Mouse (Mus musculus): ENCODE results near the gene Csf2. TPM values are rescaled to one million over a fixed set of nuclear protein-coding genes. Genes with fewer than 3 reads are reported as not detected.

Csf2 gene
- polyA plus RNA-seq, 1 experiment from 2014 or later = not detected

DNA sequence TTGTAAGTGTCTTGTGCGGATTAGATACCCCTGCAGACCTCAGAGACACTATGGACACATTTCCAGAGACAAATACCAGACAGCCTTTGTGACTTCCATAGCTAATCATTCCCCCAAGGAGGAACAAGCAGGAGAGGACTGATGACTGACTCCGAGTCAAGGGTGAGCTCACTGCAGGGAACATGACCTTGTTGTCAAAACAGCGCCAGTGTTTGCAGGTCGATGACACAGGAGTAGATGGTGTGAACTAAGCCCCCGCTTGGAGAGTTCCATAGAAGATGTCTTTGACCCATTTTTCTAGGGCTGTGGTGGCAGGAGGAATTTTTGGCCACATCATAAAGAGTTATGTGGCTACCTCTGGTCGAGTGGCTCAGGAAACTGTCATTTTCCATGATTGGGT, 33.4 kb downstream of the Csf2 start:
- ATAC-seq (ENCODE audit: low FRiP score) = no peak
- no peak overlapping the region for H3K4me3 ChIP-seq (replicated peaks; ENCODE audit: low read length)
- no peaks in the 10 kb centered on the region for H3K4me1 ChIP-seq (replicated peaks; ENCODE audit: control insufficient read depth, insufficient read depth, low read length)
- H3K9me3 ChIP-seq (ENCODE audit: control insufficient read depth, low read length) = no peaks in the 10 kb centered on the region
- no peaks in the 10 kb centered on the region for H3K27me3 ChIP-seq (ENCODE audit: control insufficient read depth, insufficient read depth, low read length)
- H3K27ac ChIP-seq = no peak overlapping the region
- H3K4me2 ChIP-seq (replicated peaks) = no peak overlapping the region
- WGBS = 86% methylated on average over 6 of the region's 6 CpGs
- H3K36me3 ChIP-seq (replicated peaks; ENCODE audit: control insufficient read depth, insufficient read depth) = no peaks in the 10 kb centered on the region
- DNase-seq (ENCODE audit: low spot score) = no peak
- H3K9ac ChIP-seq = no peak overlapping the region

DNA sequence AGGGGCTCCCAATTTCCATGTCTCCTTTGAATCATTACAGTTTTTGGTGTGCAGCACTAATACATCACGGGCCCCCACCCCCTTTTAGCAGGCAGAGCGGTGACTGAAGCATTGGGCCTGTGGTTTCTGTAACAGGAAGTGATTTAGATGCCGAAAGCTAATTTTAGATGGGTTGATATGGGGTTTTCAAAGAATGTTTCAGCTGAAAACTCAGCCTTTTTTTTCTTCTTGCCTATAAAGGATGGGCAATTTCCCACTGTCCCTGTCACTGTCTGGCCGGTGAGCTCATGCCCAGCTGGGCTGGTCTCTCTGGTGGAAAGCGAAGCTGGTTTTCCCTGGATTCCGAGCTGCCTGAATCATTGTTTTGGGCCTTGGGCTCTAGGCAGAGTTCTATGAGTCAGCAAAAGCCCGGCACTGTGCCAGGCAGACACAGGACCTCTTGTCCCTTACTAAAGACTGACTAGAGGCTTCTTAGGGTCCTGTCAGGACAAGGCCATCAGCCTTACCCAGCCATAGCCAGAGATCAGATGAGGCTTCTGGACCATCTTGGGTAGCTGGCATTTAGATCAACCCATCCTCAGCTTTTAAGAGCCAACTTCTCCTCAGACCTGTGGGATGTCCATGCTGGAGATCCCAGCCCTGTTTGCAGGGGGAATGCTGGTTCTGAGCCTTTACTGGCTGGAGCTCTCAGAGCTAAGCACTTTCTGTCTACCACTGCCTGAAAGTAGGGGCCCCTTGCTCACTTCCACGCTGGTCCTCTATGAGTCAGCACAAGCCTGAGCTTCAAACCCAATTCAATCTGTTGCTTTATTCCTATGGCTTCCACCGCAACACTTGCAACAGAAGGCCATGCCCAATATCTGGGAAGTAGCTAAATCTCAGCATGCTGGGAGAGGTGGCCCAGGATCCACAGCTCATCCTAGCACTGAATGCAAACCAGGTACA, 34.7 kb downstream of the Csf2 start:
- H3K9ac ChIP-seq = no peak overlapping the region
- ATAC-seq (ENCODE audit: low FRiP score) (no peak), DNase-seq (ENCODE audit: low spot score) (no peak)
- no peak overlapping the region for H3K4me3 ChIP-seq (replicated peaks; ENCODE audit: low read length)
- H3K9me3 ChIP-seq (ENCODE audit: control insufficient read depth, low read length) = no peaks in the 10 kb centered on the region
- no peaks in the 10 kb centered on the region for H3K4me1 ChIP-seq (replicated peaks; ENCODE audit: control insufficient read depth, insufficient read depth, low read length)
- WGBS = 89% methylated on average over 9 of the region's 9 CpGs
- no peak overlapping the region for H3K4me2 ChIP-seq (replicated peaks)
- H3K27ac ChIP-seq = no peak overlapping the region
- no peaks in the 10 kb centered on the region for H3K27me3 ChIP-seq (ENCODE audit: control insufficient read depth, insufficient read depth, low read length)
- H3K36me3 ChIP-seq (replicated peaks; ENCODE audit: control insufficient read depth, insufficient read depth) = no peaks in the 10 kb centered on the region

DNA sequence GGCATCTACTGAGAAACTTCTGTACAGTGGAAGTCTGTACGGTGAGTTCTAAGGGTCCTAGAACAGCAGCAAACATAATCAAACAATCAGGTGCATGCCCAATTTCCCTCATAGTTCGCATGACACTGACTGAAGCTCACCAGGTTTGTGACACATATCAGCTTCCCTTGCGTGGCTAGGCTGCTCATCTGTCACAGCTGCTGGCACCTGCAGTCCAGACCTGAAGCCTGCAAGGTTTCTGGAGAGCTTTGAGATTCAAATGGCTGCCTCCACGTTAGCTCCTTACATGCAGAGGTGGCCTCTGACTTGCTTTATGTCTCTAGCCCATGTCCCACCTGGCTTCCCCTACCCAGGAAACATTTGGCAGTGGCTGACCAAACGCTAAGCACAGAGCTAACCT, 35.8 kb downstream of the Csf2 start:
- 87% methylated on average over 5 of the region's 5 CpGs for whole genome bisulfite sequencing
- H3K27ac ChIP-seq = no peak overlapping the region
- DNase-seq (ENCODE audit: low spot score) = no peak

DNA sequence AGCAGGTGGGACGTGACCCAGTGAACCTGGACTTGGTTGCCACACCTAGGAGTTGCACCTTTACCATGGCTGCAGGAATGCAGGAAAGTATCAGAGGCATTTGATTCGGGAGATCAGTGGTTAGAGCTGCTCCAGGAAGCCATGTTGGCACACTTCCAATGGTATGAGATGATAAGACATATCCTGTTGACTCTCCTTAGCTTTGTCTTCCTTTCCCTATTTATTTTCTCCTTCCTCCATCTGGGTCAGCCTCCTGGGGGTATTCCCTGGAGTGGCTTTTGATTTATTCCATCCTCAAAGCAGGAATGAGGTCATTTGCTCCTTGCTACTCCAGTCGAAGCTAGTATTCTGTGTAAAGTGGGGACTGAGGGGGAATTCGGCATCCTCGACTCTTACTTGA, 42.5 kb downstream of the Csf2 start:
- H3K27me3 ChIP-seq (ENCODE audit: control insufficient read depth, insufficient read depth, low read length) = no peaks in the 10 kb centered on the region
- H3K9ac ChIP-seq = no peak overlapping the region
- H3K4me2 ChIP-seq (replicated peaks) = no peak overlapping the region
- no peaks in the 10 kb centered on the region for H3K36me3 ChIP-seq (replicated peaks; ENCODE audit: control insufficient read depth, insufficient read depth)
- no peak overlapping the region for H3K27ac ChIP-seq
- H3K4me1 ChIP-seq (replicated peaks; ENCODE audit: control insufficient read depth, insufficient read depth, low read length) = no peaks in the 10 kb centered on the region
- no peaks in the 10 kb centered on the region for H3K9me3 ChIP-seq (ENCODE audit: control insufficient read depth, low read length)
- no peak for DNase-seq (ENCODE audit: low spot score)
- no peak for ATAC-seq (ENCODE audit: low FRiP score)
- H3K4me3 ChIP-seq (replicated peaks; ENCODE audit: low read length) = no peak overlapping the region
- WGBS = 77% methylated on average over 5 of the region's 5 CpGs

More for the DNA sequence above, 35.8 kb downstream of the Csf2 start:
- no peak overlapping the region for H3K9ac ChIP-seq
- H3K4me2 ChIP-seq (replicated peaks) = no peak overlapping the region
- no peaks in the 10 kb centered on the region for H3K4me1 ChIP-seq (replicated peaks; ENCODE audit: control insufficient read depth, insufficient read depth, low read length)
- ATAC-seq (ENCODE audit: low FRiP score) = no peak
- no peaks in the 10 kb centered on the region for H3K27me3 ChIP-seq (ENCODE audit: control insufficient read depth, insufficient read depth, low read length)
- H3K36me3 ChIP-seq (replicated peaks; ENCODE audit: control insufficient read depth, insufficient read depth) = no peaks in the 10 kb centered on the region
- H3K9me3 ChIP-seq (ENCODE audit: control insufficient read depth, low read length) = no peaks in the 10 kb centered on the region
- no peak overlapping the region for H3K4me3 ChIP-seq (replicated peaks; ENCODE audit: low read length)

DNA sequence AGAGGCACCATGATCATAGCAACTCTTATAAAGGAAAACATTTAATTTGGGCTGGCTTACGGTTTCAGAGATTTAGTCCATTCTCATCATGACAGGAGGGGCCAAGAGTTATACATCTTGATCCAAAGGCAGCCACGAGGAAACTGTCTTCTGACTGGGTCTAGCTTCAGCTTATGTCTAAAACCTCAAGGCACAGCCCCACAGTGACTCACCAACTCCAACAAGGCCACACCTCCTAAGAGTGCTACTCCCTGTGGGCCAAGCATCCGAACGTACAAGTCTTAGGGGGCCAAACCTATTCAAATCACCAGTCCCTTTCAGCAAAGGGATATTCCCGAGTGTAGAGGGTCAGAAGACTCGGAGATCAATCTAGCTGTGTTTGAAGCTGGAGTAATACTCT, 44.1 kb downstream of the Csf2 start:
- Histone ChIP-seq H3K4me2 (replicated peaks) (no peak overlapping the region), H3K27me3 (ENCODE audit: control insufficient read depth, insufficient read depth, low read length) (no peaks in the 10 kb centered on the region), H3K9ac (no peak overlapping the region), H3K4me3 (replicated peaks; ENCODE audit: low read length) (no peak overlapping the region), H3K27ac (no peak overlapping the region), H3K36me3 (replicated peaks; ENCODE audit: control insufficient read depth, insufficient read depth) (no peaks in the 10 kb centered on the region), H3K4me1 (replicated peaks; ENCODE audit: control insufficient read depth, insufficient read depth, low read length) (no peaks in the 10 kb centered on the region), H3K9me3 (ENCODE audit: control insufficient read depth, low read length) (no peaks in the 10 kb centered on the region)
- ATAC-seq (ENCODE audit: low FRiP score) (no peak), DNase-seq (ENCODE audit: low spot score) (no peak)
- WGBS = 84% methylated on average over 6 of the region's 6 CpGs

DNA sequence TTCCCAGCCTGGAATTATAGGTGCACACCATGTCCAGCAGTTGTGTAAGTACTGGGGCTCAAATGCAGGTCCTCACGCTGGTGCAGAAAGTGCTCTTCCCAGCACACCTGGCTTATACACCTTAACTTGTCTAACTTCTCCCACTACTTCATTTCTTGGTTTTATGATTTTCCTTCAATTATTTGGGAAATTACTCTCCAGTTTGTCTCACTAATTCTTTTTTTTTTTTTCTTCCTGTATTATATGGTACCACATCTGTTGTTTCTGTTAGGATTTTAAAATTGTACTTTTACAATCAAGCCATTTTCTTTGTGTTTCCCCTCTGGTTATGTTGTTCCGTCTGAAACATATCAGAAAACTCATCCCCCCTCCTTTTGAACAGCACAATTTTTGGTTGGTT, 44.7 kb downstream of the Csf2 start:
- Histone ChIP-seq H3K36me3 (replicated peaks; ENCODE audit: control insufficient read depth, insufficient read depth) (no peaks in the 10 kb centered on the region), H3K27me3 (ENCODE audit: control insufficient read depth, insufficient read depth, low read length) (no peaks in the 10 kb centered on the region), H3K9me3 (ENCODE audit: control insufficient read depth, low read length) (no peaks in the 10 kb centered on the region), H3K4me1 (replicated peaks; ENCODE audit: control insufficient read depth, insufficient read depth, low read length) (no peaks in the 10 kb centered on the region), H3K4me3 (replicated peaks; ENCODE audit: low read length) (no peak overlapping the region), H3K4me2 (replicated peaks) (no peak overlapping the region), H3K9ac (no peak overlapping the region), H3K27ac (no peak overlapping the region)
- DNase-seq (ENCODE audit: low spot score) (no peak), ATAC-seq (ENCODE audit: low FRiP score) (no peak)
- 92% methylated on average over 2 of the region's 2 CpGs for WGBS

DNA sequence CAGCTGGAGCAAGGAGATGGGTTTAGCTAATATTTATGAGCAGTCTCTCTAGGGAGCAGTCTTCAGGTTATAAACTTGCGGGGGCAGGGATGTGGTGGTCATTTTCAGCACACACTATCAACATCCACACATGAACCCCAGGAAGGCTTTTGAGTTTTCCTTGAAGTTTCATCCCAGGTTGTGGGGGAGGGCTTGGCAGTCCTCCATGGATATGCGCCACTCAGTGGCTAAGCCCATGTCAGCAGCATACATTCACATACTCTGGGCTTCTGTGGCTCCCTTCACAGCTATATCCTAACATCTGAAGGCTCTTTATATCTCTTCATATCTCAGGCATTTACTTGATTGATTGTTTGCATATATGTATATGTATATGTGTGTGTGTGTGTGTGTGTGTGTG, 46.3 kb downstream of the Csf2 start:
- H3K36me3 ChIP-seq (replicated peaks; ENCODE audit: control insufficient read depth, insufficient read depth) = no peaks in the 10 kb centered on the region
- no peaks in the 10 kb centered on the region for H3K9me3 ChIP-seq (ENCODE audit: control insufficient read depth, low read length)
- ATAC-seq (ENCODE audit: low FRiP score) (no peak), DNase-seq (ENCODE audit: low spot score) (no peak)
- H3K4me1 ChIP-seq (replicated peaks; ENCODE audit: control insufficient read depth, insufficient read depth, low read length) = no peaks in the 10 kb centered on the region
- no peak overlapping the region for H3K9ac ChIP-seq
- no peak overlapping the region for H3K4me2 ChIP-seq (replicated peaks)
- no peaks in the 10 kb centered on the region for H3K27me3 ChIP-seq (ENCODE audit: control insufficient read depth, insufficient read depth, low read length)
- H3K4me3 ChIP-seq (replicated peaks; ENCODE audit: low read length) = no peak overlapping the region
- WGBS = 72% methylated on average over 2 of the region's 2 CpGs
- no peak overlapping the region for H3K27ac ChIP-seq

DNA sequence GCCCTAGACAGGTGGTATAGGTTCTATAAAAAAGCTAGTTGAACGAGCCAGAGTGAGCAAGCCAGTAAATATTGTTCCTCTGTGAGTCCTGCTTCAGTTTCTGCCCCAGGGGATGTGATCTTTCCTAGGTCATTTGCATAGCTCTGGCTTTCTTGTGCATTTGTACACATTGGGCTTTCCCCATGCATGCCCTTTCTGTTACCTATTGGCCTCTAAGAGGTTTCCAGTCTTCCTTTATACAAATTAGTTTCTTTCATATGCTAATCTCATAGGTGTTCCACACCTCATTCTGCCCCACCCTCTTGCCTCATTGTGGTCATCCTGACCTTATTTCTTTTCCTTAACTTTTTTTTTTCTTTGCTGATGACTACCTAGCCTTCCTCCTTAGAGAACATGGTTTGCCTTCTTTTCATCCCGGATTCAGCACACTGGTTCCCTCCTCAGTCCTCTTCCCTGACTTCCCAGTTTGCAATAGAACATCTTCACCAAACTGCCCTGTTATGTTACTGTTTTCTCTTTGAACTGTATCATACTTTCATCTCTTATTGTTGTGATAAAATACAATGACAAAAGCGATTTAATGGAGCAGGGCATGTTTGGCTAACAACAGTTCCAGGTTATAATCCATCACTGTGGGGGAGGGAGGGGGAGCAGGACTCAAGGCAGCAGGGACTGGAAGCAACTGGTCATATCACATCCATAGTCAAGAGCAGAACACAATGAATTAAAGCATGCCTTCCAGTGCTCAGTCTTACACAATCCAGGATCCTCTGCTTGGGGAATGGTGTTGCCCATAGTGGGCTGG, 47.4 kb downstream of the Csf2 start:
- H3K4me2 ChIP-seq (replicated peaks) = no peak overlapping the region
- no peaks in the 10 kb centered on the region for H3K36me3 ChIP-seq (replicated peaks; ENCODE audit: control insufficient read depth, insufficient read depth)
- H3K9me3 ChIP-seq (ENCODE audit: control insufficient read depth, low read length) = no peaks in the 10 kb centered on the region
- DNase-seq (ENCODE audit: low spot score) (no peak), ATAC-seq (ENCODE audit: low FRiP score) (no peak)
- no peak overlapping the region for H3K4me3 ChIP-seq (replicated peaks; ENCODE audit: low read length)
- H3K9ac ChIP-seq = no peak overlapping the region
- 82% methylated on average over 3 of the region's 3 CpGs for WGBS
- H3K4me1 ChIP-seq (replicated peaks; ENCODE audit: control insufficient read depth, insufficient read depth, low read length) = no peaks in the 10 kb centered on the region
- no peaks in the 10 kb centered on the region for H3K27me3 ChIP-seq (ENCODE audit: control insufficient read depth, insufficient read depth, low read length)
- no peak overlapping the region for H3K27ac ChIP-seq

DNA sequence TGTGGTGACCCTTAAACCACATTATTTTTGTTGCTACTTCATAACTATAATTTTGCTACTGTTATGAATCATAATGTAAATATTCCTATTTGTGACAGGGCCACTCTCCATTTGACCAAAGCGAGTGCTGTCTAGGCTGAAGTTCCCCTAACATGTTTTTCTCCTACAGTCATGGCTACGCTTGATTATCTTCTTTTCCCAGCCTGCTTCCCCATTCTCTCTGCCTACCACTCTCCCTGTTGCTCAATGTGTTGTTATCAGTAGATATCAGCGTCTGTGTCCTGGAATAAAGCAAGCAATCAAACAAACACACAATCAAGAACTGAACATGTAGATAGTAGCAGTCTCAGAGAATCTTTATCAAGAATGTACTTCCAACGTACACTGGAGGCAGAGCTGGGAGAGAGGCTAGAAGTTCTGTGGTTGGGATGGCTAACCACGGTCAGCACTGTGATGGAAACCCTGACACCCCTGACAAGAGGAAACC, 48.1 kb downstream of the Csf2 start:
- Histone ChIP-seq H3K4me3 (replicated peaks; ENCODE audit: low read length) (no peak overlapping the region), H3K27me3 (ENCODE audit: control insufficient read depth, insufficient read depth, low read length) (no peaks in the 10 kb centered on the region), H3K4me2 (replicated peaks) (no peak overlapping the region), H3K4me1 (replicated peaks; ENCODE audit: control insufficient read depth, insufficient read depth, low read length) (no peaks in the 10 kb centered on the region), H3K9ac (no peak overlapping the region), H3K27ac (no peak overlapping the region), H3K9me3 (ENCODE audit: control insufficient read depth, low read length) (no peaks in the 10 kb centered on the region), H3K36me3 (replicated peaks; ENCODE audit: control insufficient read depth, insufficient read depth) (no peaks in the 10 kb centered on the region)
- DNase-seq (ENCODE audit: low spot score) (no peak), ATAC-seq (ENCODE audit: low FRiP score) (no peak)
- WGBS = 88% methylated on average over 5 of the region's 5 CpGs

Data from hindbrain, embryonic 14.5 days (tissue).